Mouse (Mus musculus) intestine, embryonic 16.5 days (tissue): ENCODE measurements at regions not wholly inside any gene's neighbourhood (a gene's known extent, or its start where the extent isn't known, plus 50 kb on each side); places are given as distances from the start of the nearest gene placed in this dataset.

Experiments used
- ATAC-seq: fragments of 200-750 bp; cut with Nextera tagmentation; 2 replicates; pipeline ENCODE4 v1.8.0; 2017; ENCODE audit warnings: moderate TSS enrichment, moderate library complexity
- H3K27ac ChIP-seq: fragments of 300-500 bp; sonication (generic); 2 replicates; pipeline ENCODE4 v1.5.1; 2014; ENCODE audit warnings: mild to moderate bottlenecking, low read length
- H3K27me3 ChIP-seq: fragments of 300-500 bp; sonication (generic); replicated peaks from 2 replicates; pipeline ENCODE4 v1.6.1; 2014; ENCODE audit warnings: low read length, control low read depth, mixed read lengths; ENCODE audit not compliant: control insufficient read depth, insufficient read depth
- H3K36me3 ChIP-seq: fragments of 300-500 bp; sonication (generic); 2 replicates; pipeline ENCODE4 v1.6.1; 2014; ENCODE audit warnings: low read length, control low read depth; ENCODE audit not compliant: control insufficient read depth, insufficient read depth
- H3K4me1 ChIP-seq: fragments of 300-500 bp; sonication (generic); 2 replicates; pipeline ENCODE4 v1.6.1; 2014; ENCODE audit warnings: low read length, control low read depth, mixed read lengths; ENCODE audit not compliant: control insufficient read depth, insufficient read depth
- H3K4me2 ChIP-seq: fragments of 300-500 bp; sonication (generic); 2 replicates; pipeline ENCODE4 v1.6.1; 2014; ENCODE audit warnings: low read depth, low read length, control low read depth
- H3K4me3 ChIP-seq: fragments of 300-500 bp; sonication (generic); 2 replicates; pipeline ENCODE4 v1.5.1; 2014; ENCODE audit warnings: mild to moderate bottlenecking, low read length
- H3K9ac ChIP-seq: fragments of 300-500 bp; sonication (generic); 2 replicates; pipeline ENCODE4 v1.6.1; 2014; ENCODE audit warnings: low read depth, low read length
- H3K9me3 ChIP-seq: fragments of 300-500 bp; sonication (generic); 2 replicates; pipeline ENCODE4 v1.6.1; 2016; ENCODE audit warnings: low read length, control low read depth; ENCODE audit not compliant: control insufficient read depth
- WGBS: fragments of 180-500 bp; shearing (Covaris S2); extraction: QIAGEN DNeasy Blood & Tissue Kit; methylation state at CpG from one replicate; pipeline ENCODE4 v1.1.7; 2014; 5-methylcytosine and 5-hydroxymethylcytosine counted together

- Histone ChIP-seq H3K27ac (no peak overlapping the region), H3K9me3 (no peaks in the 10 kb centered on the region), H3K27me3 (no peaks in the 10 kb centered on the region), H3K36me3 (no peaks in the 10 kb centered on the region), H3K9ac (no peak overlapping the region), H3K4me1 (no peaks in the 10 kb centered on the region), H3K4me2 (no peak overlapping the region), H3K4me3 (no peak overlapping the region)
- no peak for ATAC-seq
Observed at GRCm38 (mm10) chr15:86606411-86606810, 392.2 kb downstream of the Tbc1d22a start.

- Histone ChIP-seq H3K4me2 (no peak overlapping the region), H3K27ac (no peak overlapping the region), H3K4me1 (no peaks in the 10 kb centered on the region), H3K9ac (no peak overlapping the region), H3K36me3 (no peaks in the 10 kb centered on the region), H3K27me3 (no peaks in the 10 kb centered on the region), H3K4me3 (no peak overlapping the region), H3K9me3 (no peaks in the 10 kb centered on the region)
- WGBS = 91% methylated on average over 6 of the region's 6 CpGs
- ATAC-seq = no peak
Observed at GRCm38 (mm10) chr15:86609692-86610091, 395.4 kb downstream of the Tbc1d22a start.

GRCm38 (mm10) chr15:86631376-86631775 is 417.1 kb downstream of the Tbc1d22a start:
- H3K4me2 ChIP-seq = no peak overlapping the region
- no peak overlapping the region for H3K27ac ChIP-seq
- WGBS = 40% methylated on average over 5 of the region's 5 CpGs
- H3K9me3 ChIP-seq = no peaks in the 10 kb centered on the region
- H3K36me3 ChIP-seq = no peaks in the 10 kb centered on the region
- H3K4me1 ChIP-seq = no peaks in the 10 kb centered on the region
- ATAC-seq = no peak
- H3K9ac ChIP-seq = no peak overlapping the region
- no peaks in the 10 kb centered on the region for H3K27me3 ChIP-seq
- no peak overlapping the region for H3K4me3 ChIP-seq

GRCm38 (mm10) chr15:86645244-86645643 is 431.0 kb downstream of the Tbc1d22a start:
- 48% methylated on average over 9 of the region's 9 CpGs for WGBS

DNA sequence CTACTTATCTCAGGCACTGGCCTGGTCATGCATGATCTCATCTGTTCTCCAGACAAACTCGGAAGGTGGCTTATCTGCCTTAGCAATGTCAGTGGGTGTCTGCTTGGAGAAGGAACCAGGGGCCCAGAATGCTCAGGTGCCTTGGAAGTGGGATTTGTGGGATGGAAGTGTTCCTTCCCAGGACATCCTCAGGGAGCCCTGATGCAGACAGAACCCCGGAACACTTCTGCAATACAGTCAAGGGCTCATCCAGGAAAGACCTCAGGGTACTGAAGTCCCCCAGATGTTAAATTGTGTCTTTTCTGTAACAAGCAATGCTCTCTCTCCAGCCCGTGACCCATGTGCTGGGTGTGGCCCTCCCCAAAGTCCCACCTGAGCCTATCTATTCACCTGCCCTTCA is 433.9 kb downstream of the Tbc1d22a start:
- H3K9ac ChIP-seq = no peak overlapping the region
- H3K4me2 ChIP-seq = no peak overlapping the region
- H3K4me1 ChIP-seq = no peaks in the 10 kb centered on the region
- no peak for ATAC-seq
- 79% methylated on average over 3 of the region's 3 CpGs for WGBS
- H3K27ac ChIP-seq = no peak overlapping the region
- no peak overlapping the region for H3K4me3 ChIP-seq
- H3K27me3 ChIP-seq = no peaks in the 10 kb centered on the region
- no peaks in the 10 kb centered on the region for H3K9me3 ChIP-seq
- H3K36me3 ChIP-seq = no peaks in the 10 kb centered on the region

More at GRCm38 (mm10) chr15:86645244-86645643, 431.0 kb downstream of the Tbc1d22a start:
- Histone ChIP-seq H3K36me3 (no peaks in the 10 kb centered on the region), H3K4me3 (no peak overlapping the region), H3K9ac (no peak overlapping the region), H3K9me3 (no peaks in the 10 kb centered on the region), H3K4me2 (no peak overlapping the region), H3K27me3 (no peaks in the 10 kb centered on the region), H3K4me1 (no peaks in the 10 kb centered on the region), H3K27ac (no peak overlapping the region)
- no peak for ATAC-seq

GRCm38 (mm10) chr15:86673096-86673520 is 458.8 kb downstream of the Tbc1d22a start:
- WGBS = 27% methylated on average over 9 of the region's 9 CpGs
- no peaks in the 10 kb centered on the region for H3K9me3 ChIP-seq
- H3K27me3 ChIP-seq = no peaks in the 10 kb centered on the region
- no peak overlapping the region for H3K4me3 ChIP-seq
- no peak overlapping the region for H3K27ac ChIP-seq
- no peaks in the 10 kb centered on the region for H3K36me3 ChIP-seq
- ATAC-seq = no peak
- H3K4me1 ChIP-seq = no peaks in the 10 kb centered on the region
- no peak overlapping the region for H3K9ac ChIP-seq
- H3K4me2 ChIP-seq = no peak overlapping the region

DNA sequence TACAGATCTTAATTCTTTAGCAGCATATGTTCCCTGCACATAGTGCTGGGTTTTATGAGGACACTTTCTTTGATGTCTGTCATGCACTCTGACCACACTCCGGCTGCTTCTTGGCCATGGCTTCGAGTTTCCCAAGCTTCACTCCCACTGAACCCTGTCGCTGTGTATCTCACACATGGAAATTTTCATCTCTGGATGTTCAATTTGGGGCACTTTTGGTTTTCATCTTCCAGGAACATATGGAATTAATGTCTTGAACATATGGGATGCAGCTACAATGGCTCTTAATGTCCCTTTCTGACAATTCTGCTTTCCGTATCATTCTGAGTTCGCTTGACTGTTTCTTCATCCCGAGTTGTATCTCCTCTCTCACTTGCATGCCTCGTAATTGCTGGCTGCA is 462.8 kb downstream of the Tbc1d22a start:
- Histone ChIP-seq H3K27ac (no peak overlapping the region), H3K36me3 (no peaks in the 10 kb centered on the region), H3K27me3 (no peaks in the 10 kb centered on the region), H3K4me1 (no peaks in the 10 kb centered on the region), H3K4me2 (no peak overlapping the region), H3K4me3 (no peak overlapping the region), H3K9ac (no peak overlapping the region), H3K9me3 (no peaks in the 10 kb centered on the region)
- no peak for ATAC-seq
- WGBS = 82% methylated on average over 7 of the region's 7 CpGs

DNA sequence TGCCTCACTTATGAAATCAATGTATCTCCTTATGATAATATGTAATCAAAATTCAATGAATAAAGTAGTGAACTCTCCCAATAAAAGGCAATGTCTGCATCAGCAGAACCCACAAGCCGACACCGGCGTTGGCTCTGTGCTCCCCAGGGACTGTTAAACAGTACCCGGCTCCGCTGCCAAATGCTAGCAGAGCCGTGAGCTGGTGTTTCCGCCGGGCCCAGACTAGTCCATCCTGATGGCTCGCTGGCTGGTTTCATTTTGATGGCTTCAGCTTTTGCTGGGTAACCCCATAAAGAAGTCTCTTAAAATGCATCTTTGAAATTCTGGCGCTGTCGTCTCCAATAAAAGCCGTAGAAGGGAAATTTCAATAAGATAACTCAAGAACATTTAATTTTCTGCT is 468.8 kb downstream of the Tbc1d22a start:
- 88% methylated on average over 12 of the region's 12 CpGs for WGBS
- Histone ChIP-seq H3K9me3 (no peaks in the 10 kb centered on the region), H3K27ac (no peak overlapping the region), H3K27me3 (no peaks in the 10 kb centered on the region), H3K4me2 (no peak overlapping the region), H3K4me3 (no peak overlapping the region), H3K9ac (no peak overlapping the region), H3K36me3 (no peaks in the 10 kb centered on the region), H3K4me1 (no peaks in the 10 kb centered on the region)
- no peak for ATAC-seq

DNA sequence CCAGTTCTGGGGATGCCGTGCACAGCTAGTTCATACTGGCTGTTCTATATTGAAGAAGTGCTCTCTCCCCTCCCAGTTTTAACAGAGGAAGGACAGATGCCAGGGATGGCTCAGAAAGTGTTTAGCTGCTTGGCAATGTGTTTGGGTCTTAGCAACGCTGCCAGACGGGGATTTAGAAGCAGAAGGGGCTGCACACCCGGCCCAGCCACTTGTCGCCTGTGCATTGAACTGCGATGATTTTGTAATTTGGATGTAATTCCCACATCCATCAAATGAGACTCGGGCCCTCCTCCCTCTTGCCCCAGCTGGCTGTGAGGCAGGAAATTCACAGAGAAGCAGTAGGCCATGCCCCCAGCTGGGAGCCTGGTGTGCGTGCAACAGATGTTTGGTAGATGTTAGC is 475.4 kb downstream of the Tbc1d22a start:
- Histone ChIP-seq H3K4me2 (no peak overlapping the region), H3K27me3 (no peaks in the 10 kb centered on the region), H3K4me1 (no peaks in the 10 kb centered on the region), H3K36me3 (no peaks in the 10 kb centered on the region), H3K4me3 (no peak overlapping the region), H3K9ac (no peak overlapping the region), H3K27ac (no peak overlapping the region), H3K9me3 (no peaks in the 10 kb centered on the region)
- ATAC-seq = no peak
- WGBS = 62% methylated on average over 8 of the region's 8 CpGs

GRCm38 (mm10) chr15:86696806-86697205 is 482.5 kb downstream of the Tbc1d22a start:
- no peak for ATAC-seq
- Histone ChIP-seq H3K4me2 (no peak overlapping the region), H3K4me3 (no peak overlapping the region), H3K4me1 (no peaks in the 10 kb centered on the region), H3K27ac (no peak overlapping the region), H3K36me3 (no peaks in the 10 kb centered on the region), H3K9ac (no peak overlapping the region), H3K27me3 (no peaks in the 10 kb centered on the region), H3K9me3 (no peaks in the 10 kb centered on the region)
- 75% methylated on average over 4 of the region's 4 CpGs for WGBS
